Mouse (Mus musculus): ENCODE data around the gene Xrcc1. TPM values are rescaled to one million over a fixed set of nuclear protein-coding genes. Genes with fewer than 3 reads are reported as not detected.
A peak's percentile ranks its signal among the peaks of the same experiment; 100 is the strongest.
"Not testable (repeated sequence)": the region's sequence is repeated elsewhere in the genome, so short reads cannot be mapped to it uniquely, and the experiment has no call there.

Gene Xrcc1
- polyA plus RNA-seq, 1 experiment from 2014 or later = 112 TPM

DNA sequence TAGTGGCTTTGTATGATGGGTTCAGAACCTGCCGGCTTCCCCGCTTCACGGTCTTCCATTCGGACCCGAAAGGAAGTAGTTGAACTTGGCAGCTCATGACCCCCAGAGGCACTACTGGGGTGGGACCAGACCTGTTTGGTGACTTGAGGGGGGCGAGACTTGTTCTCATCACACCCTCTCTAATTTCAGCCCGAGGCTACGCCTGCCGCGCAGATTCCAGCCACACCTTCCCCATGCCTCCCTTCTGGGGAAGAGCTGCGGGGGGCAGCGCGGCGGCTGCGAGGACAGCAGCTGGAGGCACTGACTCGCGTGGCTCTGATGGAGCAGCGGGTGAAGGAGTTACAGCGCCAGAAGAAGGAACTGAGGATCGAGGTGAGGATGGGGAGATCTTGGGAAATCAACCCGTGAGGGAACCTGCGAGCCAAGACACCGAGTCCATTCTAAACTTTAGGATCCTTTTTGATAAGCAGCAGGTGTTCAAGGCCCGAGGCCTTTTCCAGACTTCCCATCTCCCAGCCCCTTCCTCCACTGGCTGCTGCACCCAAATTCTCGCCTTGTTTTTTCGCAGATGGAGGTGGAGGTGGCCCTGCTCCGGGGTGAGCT is 66.3 kb downstream of the Xrcc1 start:
- ATAC-seq (ENCODE audit: low read depth) = no peak
- Histone ChIP-seq H3K27ac (ENCODE audit: low read length) (no peak overlapping the region), H3K4me2 (ENCODE audit: low read depth, low read length) (peak overlapping the region; percentile 16), H3K36me3 (ENCODE audit: control insufficient read depth, insufficient read depth, low read length) (no peaks in the 10 kb centered on the region), H3K9ac (ENCODE audit: low read length) (no peak overlapping the region), H3K9me3 (ENCODE audit: control insufficient read depth, low read length) (no peaks in the 10 kb centered on the region), H3K4me1 (replicated peaks; ENCODE audit: control insufficient read depth, insufficient read depth, low read length) (peaks cover 9% of the 10 kb centered on the region), H3K27me3 (ENCODE audit: control insufficient read depth, insufficient read depth, low read depth, low read length) (peaks cover 31% of the 10 kb centered on the region), H3K4me3 (ENCODE audit: low read length) (peak overlapping the region; percentile 1)
- 4% methylated on average over 27 of the region's 27 CpGs for WGBS

DNA sequence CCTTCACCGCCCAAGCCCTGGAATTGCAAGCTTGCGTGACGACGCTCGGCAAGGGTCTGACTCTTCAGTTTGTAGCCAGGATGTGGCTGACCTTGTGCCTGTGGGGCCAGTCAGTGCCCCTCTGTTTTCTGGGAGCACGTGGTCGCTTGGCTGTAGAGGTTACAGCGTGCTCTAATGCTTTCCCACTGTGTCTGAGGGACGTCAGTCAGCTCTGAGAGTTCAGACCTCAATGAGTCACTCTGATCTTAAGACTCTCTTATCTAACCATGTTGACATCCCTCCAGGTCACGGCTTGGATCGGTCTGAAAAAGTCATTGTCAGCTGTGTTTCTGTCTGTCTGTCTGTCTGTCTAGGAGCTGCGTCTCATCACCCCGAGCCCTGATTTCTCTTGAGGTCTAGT is 68.7 kb downstream of the Xrcc1 start:
- Histone ChIP-seq H3K36me3 (ENCODE audit: control insufficient read depth, insufficient read depth, low read length) (no peaks in the 10 kb centered on the region), H3K9ac (ENCODE audit: low read length) (no peak overlapping the region), H3K9me3 (ENCODE audit: control insufficient read depth, low read length) (no peaks in the 10 kb centered on the region), H3K27ac (ENCODE audit: low read length) (no peak overlapping the region), H3K4me1 (replicated peaks; ENCODE audit: control insufficient read depth, insufficient read depth, low read length) (peaks cover 9% of the 10 kb centered on the region), H3K4me2 (ENCODE audit: low read depth, low read length) (no peak overlapping the region), H3K27me3 (ENCODE audit: control insufficient read depth, insufficient read depth, low read depth, low read length) (peaks cover 28% of the 10 kb centered on the region), H3K4me3 (ENCODE audit: low read length) (no peak overlapping the region)
- ATAC-seq (ENCODE audit: low read depth) = no peak
- 55% methylated on average over 13 of the region's 13 CpGs for WGBS

DNA sequence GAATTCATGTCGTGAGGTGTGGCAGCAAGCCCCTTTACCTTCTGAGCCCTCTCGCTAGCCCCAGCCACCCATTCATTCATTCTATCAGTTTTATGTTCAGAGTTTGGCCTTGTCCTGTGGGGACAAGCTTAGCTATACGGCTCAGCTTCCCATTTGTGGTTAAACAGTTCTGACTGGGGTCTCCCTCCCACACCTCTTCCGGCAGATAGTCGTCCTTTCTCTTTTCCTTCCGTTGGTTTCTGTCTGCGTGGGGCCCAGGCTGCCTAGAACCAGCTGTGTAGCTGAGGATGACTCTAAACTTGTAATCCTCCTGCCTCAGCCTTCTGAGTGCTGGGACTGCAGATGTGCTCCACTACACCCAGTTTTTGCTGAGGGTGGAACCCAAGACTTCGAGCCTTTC is 71.7 kb downstream of the Xrcc1 start:
- H3K4me1 ChIP-seq (replicated peaks; ENCODE audit: control insufficient read depth, insufficient read depth, low read length) = no peaks in the 10 kb centered on the region
- no peak overlapping the region for H3K4me3 ChIP-seq (ENCODE audit: low read length)
- H3K4me2 ChIP-seq (ENCODE audit: low read depth, low read length) = no peak overlapping the region
- peaks cover 8% of the 10 kb centered on the region for H3K27me3 ChIP-seq (ENCODE audit: control insufficient read depth, insufficient read depth, low read depth, low read length)
- no peak for ATAC-seq (ENCODE audit: low read depth)
- H3K27ac ChIP-seq (ENCODE audit: low read length) = no peak overlapping the region
- WGBS = 73% methylated on average over 8 of the region's 8 CpGs
- H3K9me3 ChIP-seq (ENCODE audit: control insufficient read depth, low read length) = peaks cover 2% of the 10 kb centered on the region; the same call in 1 of the 2 replicates
- H3K36me3 ChIP-seq (ENCODE audit: control insufficient read depth, insufficient read depth, low read length) = no peaks in the 10 kb centered on the region; the same call in 1 of the 2 replicates
- no peak overlapping the region for H3K9ac ChIP-seq (ENCODE audit: low read length)

DNA sequence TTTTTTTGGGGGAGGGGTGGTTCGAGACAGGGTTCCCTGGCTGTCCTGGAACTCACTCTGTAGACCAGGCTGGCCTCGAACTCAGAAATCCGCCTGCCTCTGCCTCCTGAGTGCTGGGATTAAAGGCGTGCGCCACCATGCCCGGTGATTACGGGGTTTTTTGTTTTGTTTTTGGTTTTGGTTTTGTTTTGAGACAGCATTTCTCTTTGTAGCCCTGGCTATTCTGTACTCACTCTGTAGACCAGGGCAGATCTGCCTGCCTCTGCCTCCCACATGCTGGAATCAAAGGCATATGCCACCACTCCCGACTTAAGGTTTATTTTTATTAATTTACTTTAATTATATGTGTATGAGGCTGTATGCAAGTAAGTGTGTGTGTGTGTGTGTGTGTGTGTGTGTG is 72.3 kb downstream of the Xrcc1 start:
- not testable (repeated sequence) for H3K27me3 ChIP-seq (ENCODE audit: control insufficient read depth, insufficient read depth, low read depth, low read length); H3K4me2 ChIP-seq (ENCODE audit: low read depth, low read length); H3K4me1 ChIP-seq (replicated peaks; ENCODE audit: control insufficient read depth, insufficient read depth, low read length); H3K27ac ChIP-seq (ENCODE audit: low read length); H3K36me3 ChIP-seq (ENCODE audit: control insufficient read depth, insufficient read depth, low read length); ATAC-seq (ENCODE audit: low read depth); H3K9ac ChIP-seq (ENCODE audit: low read length); H3K4me3 ChIP-seq (ENCODE audit: low read length); H3K9me3 ChIP-seq (ENCODE audit: control insufficient read depth, low read length)
- 90% methylated on average over 8 of the region's 8 CpGs for WGBS

DNA sequence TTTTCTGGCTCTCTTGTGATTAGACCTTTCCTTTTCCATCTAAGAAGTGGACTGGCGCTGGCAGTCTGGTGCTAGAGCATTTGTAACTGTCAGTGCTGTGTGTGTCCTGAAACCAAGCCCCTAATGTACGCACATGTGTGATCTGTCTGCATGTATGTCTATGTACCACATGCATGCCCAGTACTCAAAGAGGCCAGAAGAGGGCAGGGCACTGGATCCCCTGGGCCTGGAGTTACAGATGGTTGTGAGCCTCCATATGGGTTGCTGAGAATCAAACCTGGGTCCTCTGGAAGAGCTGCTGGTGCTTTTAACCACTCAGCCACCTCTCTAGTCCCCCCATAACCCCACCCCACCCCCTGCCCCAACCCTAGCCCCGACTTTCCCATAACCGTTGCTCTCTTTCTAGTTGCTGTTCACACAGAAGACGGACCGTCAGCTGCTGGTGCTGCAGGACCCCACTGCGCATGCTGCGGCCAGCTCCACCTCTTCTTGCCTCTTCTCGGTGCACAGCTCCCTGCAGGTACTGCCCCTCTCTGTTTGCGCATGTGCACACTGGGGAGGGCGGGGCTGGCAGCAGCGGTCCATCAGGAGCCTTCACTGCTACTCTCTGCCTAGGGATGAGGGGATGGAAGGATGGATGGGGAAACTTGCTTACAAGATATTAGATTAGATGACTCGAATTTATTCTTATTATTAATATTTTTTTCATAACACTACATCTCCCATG is 73.7 kb downstream of the Xrcc1 start:
- Histone ChIP-seq H3K9me3 (ENCODE audit: control insufficient read depth, low read length) (peaks cover 2% of the 10 kb centered on the region; the same call in 1 of the 2 replicates), H3K4me2 (ENCODE audit: low read depth, low read length) (no peak overlapping the region), H3K27me3 (ENCODE audit: control insufficient read depth, insufficient read depth, low read depth, low read length) (no peaks in the 10 kb centered on the region), H3K4me1 (replicated peaks; ENCODE audit: control insufficient read depth, insufficient read depth, low read length) (no peaks in the 10 kb centered on the region), H3K36me3 (ENCODE audit: control insufficient read depth, insufficient read depth, low read length) (no peaks in the 10 kb centered on the region; the same call in 1 of the 2 replicates), H3K9ac (ENCODE audit: low read length) (no peak overlapping the region), H3K4me3 (ENCODE audit: low read length) (no peak overlapping the region), H3K27ac (ENCODE audit: low read length) (no peak overlapping the region)
- ATAC-seq (ENCODE audit: low read depth) = no peak
- 53% methylated on average over 13 of the region's 13 CpGs for WGBS

DNA sequence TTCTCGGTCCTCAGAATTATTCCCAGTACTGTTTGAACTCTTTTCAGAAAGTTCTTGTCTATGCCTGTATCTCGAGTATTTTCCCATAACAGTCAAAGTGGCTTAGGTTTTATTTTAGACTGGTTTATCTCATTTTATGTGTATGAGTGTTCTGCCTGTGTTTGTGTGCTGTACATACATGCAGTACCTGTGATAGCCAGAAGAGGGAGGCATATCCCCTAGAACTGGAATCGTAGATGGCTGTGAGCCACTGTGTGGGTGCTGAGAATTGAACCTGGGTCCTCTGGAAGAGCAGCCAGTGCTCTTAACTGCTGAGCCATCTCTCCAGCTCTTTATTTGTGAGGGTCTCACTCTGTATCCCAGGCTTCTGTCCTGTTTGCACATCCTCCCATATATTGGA is 75.1 kb downstream of the Xrcc1 start:
- peaks cover 2% of the 10 kb centered on the region; the same call in 1 of the 2 replicates for H3K9me3 ChIP-seq (ENCODE audit: control insufficient read depth, low read length)
- H3K4me2 ChIP-seq (ENCODE audit: low read depth, low read length) = no peak overlapping the region
- no peak for ATAC-seq (ENCODE audit: low read depth)
- whole genome bisulfite sequencing = 78% methylated on average over 3 of the region's 3 CpGs
- no peaks in the 10 kb centered on the region for H3K4me1 ChIP-seq (replicated peaks; ENCODE audit: control insufficient read depth, insufficient read depth, low read length)
- no peaks in the 10 kb centered on the region; the same call in 1 of the 2 replicates for H3K36me3 ChIP-seq (ENCODE audit: control insufficient read depth, insufficient read depth, low read length)
- H3K27me3 ChIP-seq (ENCODE audit: control insufficient read depth, insufficient read depth, low read depth, low read length) = no peaks in the 10 kb centered on the region
- no peak overlapping the region for H3K4me3 ChIP-seq (ENCODE audit: low read length)
- no peak overlapping the region for H3K27ac ChIP-seq (ENCODE audit: low read length)
- H3K9ac ChIP-seq (ENCODE audit: low read length) = no peak overlapping the region

DNA sequence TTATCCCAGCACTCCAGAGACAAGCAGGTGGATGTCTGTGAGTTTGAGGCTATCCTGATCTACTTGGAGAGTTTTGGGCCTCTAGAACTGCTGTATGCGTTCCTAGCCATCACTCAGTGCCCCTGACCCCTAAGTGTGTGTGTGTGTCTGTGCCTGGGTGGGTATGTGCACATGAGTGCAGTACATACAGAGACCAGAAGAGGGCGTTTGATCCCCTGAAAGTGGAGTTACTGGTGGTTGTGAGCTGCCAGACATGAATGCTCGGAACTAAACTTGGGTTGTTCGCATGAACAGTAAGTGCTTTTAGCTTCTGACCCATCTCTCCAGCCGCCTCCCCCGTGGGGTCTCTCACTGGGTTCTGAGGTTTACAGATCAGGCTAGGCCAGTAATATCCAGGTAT is 76.9 kb downstream of the Xrcc1 start:
- no peaks in the 10 kb centered on the region for H3K27me3 ChIP-seq (ENCODE audit: control insufficient read depth, insufficient read depth, low read depth, low read length)
- no peak overlapping the region for H3K9ac ChIP-seq (ENCODE audit: low read length)
- H3K36me3 ChIP-seq (ENCODE audit: control insufficient read depth, insufficient read depth, low read length) = no peaks in the 10 kb centered on the region; the same call in 1 of the 2 replicates
- WGBS = 79% methylated on average over 6 of the region's 6 CpGs
- no peaks in the 10 kb centered on the region for H3K4me1 ChIP-seq (replicated peaks; ENCODE audit: control insufficient read depth, insufficient read depth, low read length)
- H3K4me2 ChIP-seq (ENCODE audit: low read depth, low read length) = no peak overlapping the region
- peaks cover 2% of the 10 kb centered on the region; the same call in 1 of the 2 replicates for H3K9me3 ChIP-seq (ENCODE audit: control insufficient read depth, low read length)
- H3K4me3 ChIP-seq (ENCODE audit: low read length) = no peak overlapping the region
- no peak for ATAC-seq (ENCODE audit: low read depth)
- no peak overlapping the region for H3K27ac ChIP-seq (ENCODE audit: low read length)

Other genes with a start within 250 kb of the Xrcc1 start
- gene Zfp61, start 245.1 kb upstream of the Xrcc1 start, polyA plus RNA-seq (2015; fragmentation: Nextera tagmentation; extraction: Ambion mirVana) = 32.7 and 34.1 TPM in 2 replicates
- 10.2 and 11.3 TPM in 2 replicates for gene Zfp94, start 229.6 kb upstream of the Xrcc1 start, polyA plus RNA-seq (2015; fragmentation: Nextera tagmentation; extraction: Ambion mirVana)
- gene Tescl, start 212.4 kb upstream of the Xrcc1 start, polyA plus RNA-seq (2015; fragmentation: Nextera tagmentation; extraction: Ambion mirVana) = not detected in 2 replicates
- 0.06 and 0.33 TPM in 2 replicates for gene Lypd5, start 197.1 kb upstream of the Xrcc1 start, polyA plus RNA-seq (2015; fragmentation: Nextera tagmentation; extraction: Ambion mirVana)
- 3.2 and 5.7 TPM in 2 replicates for gene Kcnn4, start 176.0 kb upstream of the Xrcc1 start, polyA plus RNA-seq (2015; fragmentation: Nextera tagmentation; extraction: Ambion mirVana)
- gene Smg9, start 146.7 kb upstream of the Xrcc1 start, polyA plus RNA-seq (2015; fragmentation: Nextera tagmentation; extraction: Ambion mirVana) = 22.7 and 24.6 TPM in 2 replicates
- gene Irgc1, start 94.0 kb upstream of the Xrcc1 start, polyA plus RNA-seq (2015; fragmentation: Nextera tagmentation; extraction: Ambion mirVana) = not detected in 2 replicates
- gene Plaur, start 83.8 kb upstream of the Xrcc1 start, polyA plus RNA-seq (2015; fragmentation: Nextera tagmentation; extraction: Ambion mirVana) = 17.6 and 19.7 TPM in 2 replicates
- 1.4 and 1.8 TPM in 2 replicates for gene Cadm4, start 64.3 kb upstream of the Xrcc1 start, polyA plus RNA-seq (2015; fragmentation: Nextera tagmentation; extraction: Ambion mirVana)
- 30.4 and 31.8 TPM in 2 replicates for gene Zfp428, start 39.3 kb upstream of the Xrcc1 start, polyA plus RNA-seq (2015; fragmentation: Nextera tagmentation; extraction: Ambion mirVana)
- gene AC161166.1, start 33.8 kb upstream of the Xrcc1 start, polyA plus RNA-seq (2015; fragmentation: Nextera tagmentation; extraction: Ambion mirVana) = 0.33 and 0.43 TPM in 2 replicates
- 5.6 and 6.5 TPM in 2 replicates for gene Irgq, start 15.6 kb upstream of the Xrcc1 start, polyA plus RNA-seq (2015; fragmentation: Nextera tagmentation; extraction: Ambion mirVana)
- 0.25 and 0.52 TPM in 2 replicates for gene Pinlyp, start 171 bp upstream of the Xrcc1 start, polyA plus RNA-seq (2015; fragmentation: Nextera tagmentation; extraction: Ambion mirVana)
- gene Ethe1, start 41.3 kb downstream of the Xrcc1 start, polyA plus RNA-seq (2015; fragmentation: Nextera tagmentation; extraction: Ambion mirVana) = 21.9 and 22.4 TPM in 2 replicates
- 2.2 and 2.3 TPM in 2 replicates for gene Zfp575, start 41.4 kb downstream of the Xrcc1 start, polyA plus RNA-seq (2015; fragmentation: Nextera tagmentation; extraction: Ambion mirVana)
- gene Phldb3, start 64.5 kb downstream of the Xrcc1 start, polyA plus RNA-seq (2015; fragmentation: Nextera tagmentation; extraction: Ambion mirVana) = 0.15 and 0.21 TPM in 2 replicates
- gene Lypd3, start 90.3 kb downstream of the Xrcc1 start, polyA plus RNA-seq (2015; fragmentation: Nextera tagmentation; extraction: Ambion mirVana) = 0.26 and 0.92 TPM in 2 replicates
- gene Tex101, start 130.4 kb downstream of the Xrcc1 start, polyA plus RNA-seq (2015; fragmentation: Nextera tagmentation; extraction: Ambion mirVana) = not detected in 2 replicates
- gene BC049730, start 163.0 kb downstream of the Xrcc1 start, polyA plus RNA-seq (2015; fragmentation: Nextera tagmentation; extraction: Ambion mirVana) = not detected in 2 replicates
- not detected in 2 replicates for gene Gm4763, start 180.6 kb downstream of the Xrcc1 start, polyA plus RNA-seq (2015; fragmentation: Nextera tagmentation; extraction: Ambion mirVana)
- 1.5 and 1.8 TPM in 2 replicates for gene Cd177, start 214.0 kb downstream of the Xrcc1 start, polyA plus RNA-seq (2015; fragmentation: Nextera tagmentation; extraction: Ambion mirVana)
- gene Ceacam10, start 230.9 kb downstream of the Xrcc1 start, polyA plus RNA-seq (2015; fragmentation: Nextera tagmentation; extraction: Ambion mirVana) = not detected in 2 replicates